ENCODE assay signal across 19 mouse cellular contexts in genomic region chr19:35180102-35180501, GRCm38 (mm10).
"Had no signal": no experiment of that assay in that cellular context is flagged by ENCODE, and none has a peak within 500 bp of the region (broad histone marks: within the 10 kb centered on the region; RNA-seq: fewer than 3 reads in every experiment).

No protein-coding gene starts in this region.

- DNase-seq: liver, postnatal 0 days; lung, adult 2 months; lung, postnatal 14 days; lung, postnatal 36 days; midbrain, embryonic 14.5 days; right cerebral cortex, postnatal 14 days; thymus, adult 18-20 months; thymus, postnatal 14 days; thymus, postnatal 36 days had no signal

- H3K36me3 ChIP-seq: liver, embryonic 15.5 days; lung, embryonic 15.5 days; midbrain, embryonic 10.5 days; midbrain, embryonic 12.5 days; neural tube, embryonic 13.5 days; neural tube, embryonic 15.5 days had no signal

- H3K9me3 ChIP-seq: liver, embryonic 15.5 days; lung, embryonic 15.5 days; midbrain, embryonic 10.5 days; midbrain, embryonic 12.5 days; neural tube, embryonic 15.5 days had no signal

- ATAC-seq: liver, postnatal 0 days; lung, postnatal 0 days; midbrain, embryonic 16.5 days had no signal

- H3K27ac ChIP-seq: liver, embryonic 15.5 days; lung, embryonic 15.5 days; macrophage; midbrain, embryonic 10.5 days; midbrain, embryonic 12.5 days; neural tube, embryonic 13.5 days; neural tube, embryonic 15.5 days had no signal

- H3K4me1 ChIP-seq: liver, embryonic 15.5 days; lung, embryonic 15.5 days; midbrain, embryonic 10.5 days; midbrain, embryonic 12.5 days; neural tube, embryonic 13.5 days; neural tube, embryonic 15.5 days had no signal

- H3K27me3 ChIP-seq: liver, embryonic 15.5 days; lung, embryonic 15.5 days; midbrain, embryonic 12.5 days; neural tube, embryonic 13.5 days; neural tube, embryonic 15.5 days had no signal

- H3K4me2 ChIP-seq: liver, embryonic 15.5 days; lung, embryonic 15.5 days; midbrain, embryonic 12.5 days; neural tube, embryonic 13.5 days; neural tube, embryonic 15.5 days had no signal

- H3K4me3 ChIP-seq: liver, embryonic 15.5 days; lung, embryonic 15.5 days; midbrain, embryonic 10.5 days; midbrain, embryonic 12.5 days; myocyte; neural tube, embryonic 13.5 days; neural tube, embryonic 15.5 days had no signal

- H3K9ac ChIP-seq: liver, embryonic 15.5 days; liver, postnatal 0 days; lung, embryonic 15.5 days; midbrain, embryonic 12.5 days; neural tube, embryonic 13.5 days; neural tube, embryonic 15.5 days had no signal
